Mouse (Mus musculus): ENCODE results near the gene Gm28042. TPM values are rescaled to one million over a fixed set of nuclear protein-coding genes. Genes with fewer than 3 reads are reported as not detected.

The Gm28042 gene
- polyA plus RNA-seq, 1 experiment from 2014 or later: 1.3 TPM

DNA sequence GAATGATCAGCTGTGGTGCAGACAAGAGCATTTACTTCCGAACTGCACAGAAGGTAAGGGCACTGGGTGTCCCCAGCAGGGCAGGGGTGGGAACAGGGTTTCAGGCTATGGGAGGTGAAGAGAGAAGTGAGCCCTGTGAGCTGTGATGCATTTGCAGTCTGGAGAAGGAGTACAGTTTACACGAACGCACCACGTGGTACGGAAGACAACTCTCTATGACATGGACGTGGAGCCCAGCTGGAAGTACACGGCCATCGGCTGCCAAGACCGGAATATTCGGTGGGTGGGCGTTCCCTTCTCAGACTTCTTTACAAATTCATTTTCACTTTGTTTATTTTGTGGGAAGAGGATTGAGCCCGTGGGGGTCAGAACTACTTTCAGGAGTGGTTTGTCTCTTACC, 9.7 kb upstream of the Gm28042 start:
- Histone ChIP-seq H3K4me1 (replicated peaks; ENCODE audit: control insufficient read depth, insufficient read depth, low read length) (no peaks in the 10 kb centered on the region), H3K36me3 (ENCODE audit: control insufficient read depth, insufficient read depth) (peaks cover 95% of the 10 kb centered on the region), H3K4me3 (ENCODE audit: low read depth, low read length) (no peak overlapping the region), H3K27me3 (replicated peaks; ENCODE audit: control insufficient read depth, insufficient read depth, low read length) (no peaks in the 10 kb centered on the region), H3K27ac (ENCODE audit: low read depth, low read length) (no peak overlapping the region), H3K9me3 (ENCODE audit: control insufficient read depth) (no peaks in the 10 kb centered on the region), H3K9ac (ENCODE audit: low read depth, low read length) (no peak overlapping the region), H3K4me2 (replicated peaks; ENCODE audit: low read depth) (no peak overlapping the region)
- WGBS: 79% methylated on average over 12 of the region's 12 CpGs
- no peak for TF ChIP-seq CTCF (IDR thresholded peaks at IDR 0.05; ENCODE audit: low read depth)
- ATAC-seq: no peak

DNA sequence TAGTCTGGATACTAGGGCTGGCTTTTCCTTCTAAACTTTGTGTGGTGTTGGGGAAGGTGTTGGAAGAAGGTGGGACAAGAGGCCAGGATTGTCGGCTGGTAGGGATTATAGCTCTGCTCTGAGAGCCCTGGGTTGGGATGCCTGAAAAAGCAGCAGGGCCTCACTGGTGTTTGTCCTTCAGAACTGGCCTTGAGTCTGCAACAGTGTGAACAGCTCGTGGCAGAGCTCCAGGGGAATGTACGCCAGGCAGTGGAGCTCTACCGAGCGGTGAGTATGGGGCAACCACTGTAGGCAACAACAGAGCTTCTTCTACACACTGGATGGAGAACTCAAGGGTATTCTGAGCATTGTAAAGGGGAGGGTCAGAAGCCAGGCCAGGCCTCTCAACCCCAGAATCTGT, 3.0 kb upstream of the Gm28042 start:
- Histone ChIP-seq H3K36me3 (ENCODE audit: control insufficient read depth, insufficient read depth) (peaks cover 59% of the 10 kb centered on the region), H3K4me2 (replicated peaks; ENCODE audit: low read depth) (no peak overlapping the region), H3K27ac (ENCODE audit: low read depth, low read length) (no peak overlapping the region), H3K4me1 (replicated peaks; ENCODE audit: control insufficient read depth, insufficient read depth, low read length) (peaks cover 5% of the 10 kb centered on the region), H3K9me3 (ENCODE audit: control insufficient read depth) (no peaks in the 10 kb centered on the region), H3K4me3 (ENCODE audit: low read depth, low read length) (no peak overlapping the region), H3K27me3 (replicated peaks; ENCODE audit: control insufficient read depth, insufficient read depth, low read length) (no peaks in the 10 kb centered on the region), H3K9ac (ENCODE audit: low read depth, low read length) (no peak overlapping the region)
- no peak for TF ChIP-seq CTCF (IDR thresholded peaks at IDR 0.05; ENCODE audit: low read depth)
- no peak for ATAC-seq
- 90% methylated on average over 5 of the region's 5 CpGs for WGBS

DNA sequence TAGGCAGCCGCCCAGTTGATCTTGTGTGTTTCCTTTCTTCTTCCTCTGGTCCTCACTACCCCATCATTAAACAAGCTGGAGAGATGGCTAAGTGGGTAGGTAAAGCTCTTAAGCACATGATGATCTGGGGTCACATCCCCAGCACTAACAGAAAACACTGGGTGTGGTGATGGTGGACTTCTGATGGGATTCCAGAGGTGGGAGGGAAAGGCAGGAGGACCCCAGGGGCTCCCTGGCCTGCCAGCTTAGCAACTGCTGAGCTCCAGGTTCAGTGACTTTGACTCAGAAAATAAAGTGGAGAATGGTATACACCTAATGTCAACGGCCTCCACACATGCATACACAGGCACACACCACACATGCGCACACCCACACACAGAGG, 648 bp downstream of the Gm28042 start:
- no peak for ATAC-seq
- 26% methylated on average over 3 of the region's 3 CpGs for WGBS

GRCm38 (mm10) chr2:120030380-120030779, 3.1 kb downstream of the Gm28042 start:
- peaks cover 5% of the 10 kb centered on the region for H3K4me1 ChIP-seq (replicated peaks; ENCODE audit: control insufficient read depth, insufficient read depth, low read length)
- ATAC-seq: no peak
- TF ChIP-seq CTCF (IDR thresholded peaks at IDR 0.05; ENCODE audit: low read depth): no peak
- no peak overlapping the region for H3K4me3 ChIP-seq (ENCODE audit: low read depth, low read length)
- WGBS: 69% methylated on average over 8 of the region's 8 CpGs
- no peak overlapping the region for H3K4me2 ChIP-seq (replicated peaks; ENCODE audit: low read depth)
- H3K9ac ChIP-seq (ENCODE audit: low read depth, low read length): no peak overlapping the region
- no peaks in the 10 kb centered on the region for H3K9me3 ChIP-seq (ENCODE audit: control insufficient read depth)
- H3K36me3 ChIP-seq (ENCODE audit: control insufficient read depth, insufficient read depth): peaks cover 32% of the 10 kb centered on the region; the same call in 1 of the 2 replicates
- H3K27me3 ChIP-seq (replicated peaks; ENCODE audit: control insufficient read depth, insufficient read depth, low read length): no peaks in the 10 kb centered on the region
- no peak overlapping the region for H3K27ac ChIP-seq (ENCODE audit: low read depth, low read length)

More for the DNA sequence above, 648 bp downstream of the Gm28042 start:
- Histone ChIP-seq H3K4me2 (replicated peaks; ENCODE audit: low read depth) (peak overlapping the region; percentile 88), H3K27me3 (replicated peaks; ENCODE audit: control insufficient read depth, insufficient read depth, low read length) (no peaks in the 10 kb centered on the region), H3K4me1 (replicated peaks; ENCODE audit: control insufficient read depth, insufficient read depth, low read length) (peaks cover 5% of the 10 kb centered on the region), H3K9ac (ENCODE audit: low read depth, low read length) (peak overlapping the region; percentile 64), H3K36me3 (ENCODE audit: control insufficient read depth, insufficient read depth) (peaks cover 42% of the 10 kb centered on the region; the same call in 1 of the 2 replicates), H3K4me3 (ENCODE audit: low read depth, low read length) (peak overlapping the region; percentile 54), H3K27ac (ENCODE audit: low read depth, low read length) (peak overlapping the region; percentile 64), H3K9me3 (ENCODE audit: control insufficient read depth) (no peaks in the 10 kb centered on the region)
- TF ChIP-seq CTCF (IDR thresholded peaks at IDR 0.05; ENCODE audit: low read depth): no peak

- H3K36me3 ChIP-seq (ENCODE audit: control insufficient read depth, insufficient read depth): peaks cover 38% of the 10 kb centered on the region; the same call in 1 of the 2 replicates
- no peak for TF ChIP-seq CTCF (IDR thresholded peaks at IDR 0.05; ENCODE audit: low read depth)
- H3K27me3 ChIP-seq (replicated peaks; ENCODE audit: control insufficient read depth, insufficient read depth, low read length): no peaks in the 10 kb centered on the region
- no peak within 1 kb of the TSS for H3K9ac ChIP-seq (ENCODE audit: low read depth, low read length)
- WGBS: 82% methylated on average over 12 of the region's 12 CpGs
- no peak within 1 kb of the TSS for H3K27ac ChIP-seq (ENCODE audit: low read depth, low read length)
- no peaks in the 10 kb centered on the region for H3K9me3 ChIP-seq (ENCODE audit: control insufficient read depth)
- H3K4me2 ChIP-seq (replicated peaks; ENCODE audit: low read depth): no peak within 1 kb of the TSS
- peaks cover 3% of the 10 kb centered on the region; the same call in 1 of the 2 replicates for H3K4me1 ChIP-seq (replicated peaks; ENCODE audit: control insufficient read depth, insufficient read depth, low read length)
- no peak within 1 kb of the TSS for H3K4me3 ChIP-seq (ENCODE audit: low read depth, low read length)
- ATAC-seq: no peak
Measured at GRCm38 (mm10) chr2:120032726-120033467, 5.6 kb downstream of the Gm28042 start, which contains the start of gene Pla2g4b. Gene Pla2g4b, plus strand, starts transcription at chr2:120033417.

- H3K4me2 ChIP-seq (replicated peaks; ENCODE audit: low read depth): no peak overlapping the region
- WGBS: 68% methylated on average over 5 of the region's 5 CpGs
Measured at GRCm38 (mm10) chr2:120033726-120034125, 6.4 kb downstream of the Gm28042 start.

More at GRCm38 (mm10) chr2:120033726-120034125, 6.4 kb downstream of the Gm28042 start:
- Histone ChIP-seq H3K9ac (ENCODE audit: low read depth, low read length) (no peak overlapping the region), H3K27ac (ENCODE audit: low read depth, low read length) (no peak overlapping the region), H3K9me3 (ENCODE audit: control insufficient read depth) (no peaks in the 10 kb centered on the region), H3K27me3 (replicated peaks; ENCODE audit: control insufficient read depth, insufficient read depth, low read length) (no peaks in the 10 kb centered on the region), H3K4me3 (ENCODE audit: low read depth, low read length) (no peak overlapping the region), H3K4me1 (replicated peaks; ENCODE audit: control insufficient read depth, insufficient read depth, low read length) (no peaks in the 10 kb centered on the region), H3K36me3 (ENCODE audit: control insufficient read depth, insufficient read depth) (peaks cover 39% of the 10 kb centered on the region; the same call in 1 of the 2 replicates)
- no peak for ATAC-seq
- TF ChIP-seq CTCF (IDR thresholded peaks at IDR 0.05; ENCODE audit: low read depth): no peak
